Mouse (Mus musculus): ENCODE measurements around the gene Ntn1.

DNA sequence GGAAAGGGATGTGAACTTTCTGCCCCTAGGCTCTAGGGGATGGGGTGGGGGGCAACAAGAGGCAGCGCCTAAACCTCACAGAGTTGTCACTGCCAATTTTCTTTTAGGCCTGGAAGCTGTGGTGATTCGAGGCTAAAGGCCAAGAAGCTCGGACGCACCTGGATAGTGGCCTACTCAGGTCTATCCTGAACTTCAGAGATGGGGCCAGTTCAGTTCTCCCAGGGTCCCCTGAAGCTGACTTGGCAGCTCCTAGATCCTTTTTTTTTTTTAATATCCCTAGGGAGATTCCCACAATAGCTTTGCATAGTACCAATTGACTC is 13.2 kb downstream of the Ntn1 start:
- no peak for TF ChIP-seq CTCF (IDR thresholded peaks at IDR 0.05; ENCODE audit: borderline replicate concordance, insufficient read depth, low read length)
- TF ChIP-seq POLR2A (IDR thresholded peaks at IDR 0.05; ENCODE audit: low read depth, low read length) = no peak

Measured in embryonic fibroblast, embryonic 13.5 days (primary cell).